In the genomic region with DNA sequence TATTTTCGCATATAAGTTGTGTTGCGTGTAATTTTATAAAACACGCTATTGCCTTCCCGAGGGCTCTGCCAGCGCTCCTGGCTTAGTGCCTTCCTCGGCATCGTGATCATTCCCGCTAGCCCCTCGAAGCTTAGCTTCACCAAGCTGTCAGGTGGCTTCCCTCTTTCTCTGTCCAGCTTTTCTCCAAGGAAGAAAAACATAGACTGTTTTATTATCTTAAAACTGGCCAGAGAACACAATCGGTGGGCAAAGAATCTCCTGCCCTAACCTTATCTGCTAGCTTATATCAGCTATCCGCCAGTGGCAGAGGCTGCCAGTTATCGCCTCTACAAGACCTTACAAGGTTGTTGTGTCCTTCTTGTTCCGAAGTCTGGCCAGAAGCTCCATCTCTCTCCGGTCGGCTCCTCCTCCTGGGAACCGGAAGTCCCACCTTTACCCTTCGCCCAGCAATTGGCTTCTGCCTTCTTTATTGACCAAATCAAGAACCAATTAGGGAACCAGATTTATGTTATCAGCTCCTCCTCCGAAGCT, we compare ENCODE assay signal across 8 mouse cellular contexts. TPM values are rescaled to one million over a fixed set of nuclear protein-coding genes. Genes with fewer than 3 reads are reported as not detected.
DNase-seq lines count a peak whose midpoint lies in the region; ATAC-seq and TF ChIP-seq lines count a peak whose summit lies in the region.

No protein-coding gene starts in this region.

- no peak for TF ChIP-seq CTCF in liver, embryonic 14.5 days (IDR thresholded peaks at IDR 0.05; ENCODE audit: low read depth)
- no peak for TF ChIP-seq CTCF in stomach, postnatal 0 days (IDR thresholded peaks at IDR 0.05; ENCODE audit: low read depth)

- H3K9ac ChIP-seq in heart, embryonic 14.5 days (ENCODE audit: low read length), result peak overlapping the region; percentile 75
- H3K9ac ChIP-seq in liver, embryonic 14.5 days (replicated peaks), result peak overlapping the region; percentile 91
- H3K9ac ChIP-seq in neural tube, embryonic 11.5 days (ENCODE audit: low read length), result peak overlapping the region; percentile 53; the same call in 1 of the 2 replicates
- peak overlapping the region; percentile 66 for H3K9ac ChIP-seq in stomach, postnatal 0 days (ENCODE audit: low read length)

- H3K4me3 ChIP-seq in brown adipose tissue, adult 24 weeks (ENCODE audit: insufficient read depth, low read depth, low read length), result peak overlapping the region; percentile 81
- H3K4me3 ChIP-seq in heart, embryonic 14.5 days (ENCODE audit: control insufficient read depth in 1 of 2, insufficient read depth in 1 of 2, low read depth in 1 of 2, low read length in 2 of 2), result peak overlapping the region; percentile 34 to 48
- peak overlapping the region; percentile 77 to 85 for H3K4me3 ChIP-seq in liver, embryonic 14.5 days (ENCODE audit: insufficient read depth in 1 of 2, low read depth in 2 of 2, low read length in 2 of 2)
- peak overlapping the region; percentile 52 for H3K4me3 ChIP-seq in neural tube, embryonic 11.5 days (ENCODE audit: low read depth, low read length)
- H3K4me3 ChIP-seq in stomach, postnatal 0 days (ENCODE audit: low read depth, low read length), result peak overlapping the region; percentile 45

- no peaks in the 10 kb centered on the region for H3K27me3 ChIP-seq in heart, embryonic 14.5 days (ENCODE audit: control insufficient read depth, insufficient read depth, low read length)
- H3K27me3 ChIP-seq in liver, embryonic 14.5 days (ENCODE audit: control insufficient read depth, insufficient read depth, low read length), result no peaks in the 10 kb centered on the region
- no peaks in the 10 kb centered on the region for H3K27me3 ChIP-seq in neural tube, embryonic 11.5 days (ENCODE audit: control insufficient read depth, insufficient read depth, low read length)
- H3K27me3 ChIP-seq in stomach, postnatal 0 days (ENCODE audit: control insufficient read depth, insufficient read depth, low read length), result no peaks in the 10 kb centered on the region

- TF ChIP-seq EP300 in liver, embryonic 14.5 days (IDR thresholded peaks at IDR 0.05; ENCODE audit: low read depth), result peak; percentile 86
- TF ChIP-seq EP300 in stomach, postnatal 0 days (optimal IDR thresholded peaks at IDR 0.05), result no peak

- peak overlapping the region; percentile 94 for H3K27ac ChIP-seq in brown adipose tissue, adult 24 weeks (replicated peaks; ENCODE audit: low read depth, low read length)
- peak overlapping the region; percentile 97 to 99 for H3K27ac ChIP-seq in heart, embryonic 14.5 days (replicated peaks in 1 of 2; ENCODE audit: control insufficient read depth in 1 of 2, insufficient read depth in 1 of 2, low read depth in 2 of 2, low read length in 2 of 2)
- H3K27ac ChIP-seq in liver, embryonic 14.5 days, result peak overlapping the region; percentile 100
- peak overlapping the region; percentile 77 for H3K27ac ChIP-seq in neural tube, embryonic 11.5 days (ENCODE audit: low read depth, low read length)
- peak overlapping the region; percentile 93 for H3K27ac ChIP-seq in stomach, postnatal 0 days (replicated peaks)

- peak overlapping the region; percentile 84 for H3K4me2 ChIP-seq in heart, embryonic 14.5 days (ENCODE audit: low read length)
- H3K4me2 ChIP-seq in liver, embryonic 14.5 days (ENCODE audit: low read depth), result peak overlapping the region; percentile 96
- H3K4me2 ChIP-seq in neural tube, embryonic 11.5 days (ENCODE audit: low read depth), result peak overlapping the region; percentile 70
- peak overlapping the region; percentile 79 for H3K4me2 ChIP-seq in stomach, postnatal 0 days (replicated peaks; ENCODE audit: low read depth)

- no peaks in the 10 kb centered on the region for H3K9me3 ChIP-seq in heart, embryonic 14.5 days (ENCODE audit: control insufficient read depth, low read length)
- no peaks in the 10 kb centered on the region for H3K9me3 ChIP-seq in liver, embryonic 14.5 days (ENCODE audit: control insufficient read depth, low read length)
- no peaks in the 10 kb centered on the region for H3K9me3 ChIP-seq in neural tube, embryonic 11.5 days (ENCODE audit: control insufficient read depth, low read length)
- H3K9me3 ChIP-seq in stomach, postnatal 0 days (ENCODE audit: control insufficient read depth, low read length), result no peaks in the 10 kb centered on the region

- no peaks in the 10 kb centered on the region for H3K36me3 ChIP-seq in heart, embryonic 14.5 days (ENCODE audit: control insufficient read depth, insufficient read depth, low read length)
- H3K36me3 ChIP-seq in liver, embryonic 14.5 days (replicated peaks; ENCODE audit: control insufficient read depth, insufficient read depth, low read depth), result no peaks in the 10 kb centered on the region
- no peaks in the 10 kb centered on the region for H3K36me3 ChIP-seq in neural tube, embryonic 11.5 days (ENCODE audit: control insufficient read depth, insufficient read depth, low read length)
- no peaks in the 10 kb centered on the region for H3K36me3 ChIP-seq in stomach, postnatal 0 days (ENCODE audit: control insufficient read depth, insufficient read depth, low read length)

- H3K4me1 ChIP-seq in brown adipose tissue, adult 24 weeks (ENCODE audit: control insufficient read depth, insufficient read depth, insufficient read length, low read length), result 0 out of 2 replicates have a peak, but pooled peaks cover 3% of the 10 kb centered on the region
- H3K4me1 ChIP-seq in heart, embryonic 14.5 days (ENCODE audit: control insufficient read depth in 2 of 2, insufficient read depth in 2 of 2, low read length in 2 of 2), result peaks cover 4 to 25% of the 10 kb centered on the region in 2 experiments
- H3K4me1 ChIP-seq in liver, embryonic 14.5 days (replicated peaks; ENCODE audit: control insufficient read depth in 2 of 2, insufficient read depth in 2 of 2, low read length in 1 of 2), result peaks cover 18 to 31% of the 10 kb centered on the region in 2 experiments
- H3K4me1 ChIP-seq in neural tube, embryonic 11.5 days (ENCODE audit: control insufficient read depth, insufficient read depth, low read length), result peaks cover 15% of the 10 kb centered on the region; the same call in 1 of the 2 replicates
- H3K4me1 ChIP-seq in stomach, postnatal 0 days (replicated peaks; ENCODE audit: control insufficient read depth, insufficient read depth), result no peaks in the 10 kb centered on the region

- peak; percentile 91 for DNase-seq in CD4-positive, CD25-positive, alpha-beta regulatory T cell, adult 2 months (ENCODE audit: low read depth, low spot score)
- DNase-seq in fibroblast of lung, adult 2 months (ENCODE audit: low read depth), result peak; percentile 85
- DNase-seq in kidney, postnatal 25 days, result peak; percentile 91 to 95
- peak; percentile 94 to 95 (median 94) for DNase-seq in liver, embryonic 14.5 days (ENCODE audit: low read depth in 3 of 3, low spot score in 3 of 3)
- peak; percentile 83 for DNase-seq in neural tube, embryonic 11.5 days (ENCODE audit: low spot score)
- DNase-seq in stomach, postnatal 0 days (ENCODE audit: low spot score), result peak; percentile 91

- ATAC-seq in heart, embryonic 14.5 days (ENCODE audit: insufficient number of reproducible peaks, insufficient read depth, low FRiP score, low read depth), result peak; percentile 45; the same call in 1 of the 2 replicates
- ATAC-seq in liver, embryonic 14.5 days (ENCODE audit: insufficient read depth), result peak; percentile 73
- ATAC-seq in neural tube, embryonic 11.5 days (ENCODE audit: insufficient read depth, low FRiP score, low TSS enrichment), result no peak
- peak; percentile 78 for ATAC-seq in stomach, postnatal 0 days (ENCODE audit: low FRiP score, low TSS enrichment)

- 1% methylated on average over 18 of the region's 18 CpGs for WGBS in heart, embryonic 14.5 days
- WGBS in liver, embryonic 14.5 days (ENCODE audit: insufficient replicate concordance), result under 1% methylated on average over 18 of the region's 18 CpGs
- under 1% methylated on average over 18 of the region's 18 CpGs for WGBS in neural tube, embryonic 11.5 days
- WGBS in stomach, postnatal 0 days, result under 1% methylated on average over 18 of the region's 18 CpGs

RNA-seq across cellular contexts. Expression of gene Ctc1, which starts 3.6 kb away (rescaled TPM):
- 6.2 and 11.8 TPM in 2 replicates for polyA plus RNA-seq in brown adipose tissue, adult 24 weeks (2012; ENCODE audit: insufficient read depth, insufficient read length, missing spikeins)
- polyA plus RNA-seq in heart, embryonic 14.5 days (2014; fragmentation: Nextera tagmentation; extraction: Ambion mirVana), result 38.8 and 43.8 TPM in 2 replicates
- 21.9 and 23.9 TPM in 2 replicates for polyA plus RNA-seq in liver, embryonic 14.5 days (2012; rRNA removed)
- 15.2 and 17.5 TPM in 2 replicates for polyA plus RNA-seq in liver, embryonic 14.5 days (2014; fragmentation: Nextera tagmentation; extraction: Ambion mirVana)
- 68.0 and 76.0 TPM in 2 replicates for polyA plus RNA-seq in neural tube, embryonic 11.5 days (2014; fragmentation: Nextera tagmentation; extraction: Ambion mirVana)
- polyA plus RNA-seq in stomach, postnatal 0 days (2015; fragmentation: Nextera tagmentation; extraction: Ambion mirVana), result 11.1 and 11.5 TPM in 2 replicates

RNA-seq across cellular contexts. Expression of gene Pfas, which starts 3.9 kb away (rescaled TPM):
- polyA plus RNA-seq in brown adipose tissue, adult 24 weeks (2012; ENCODE audit: insufficient read depth, insufficient read length, missing spikeins), result 7.8 and 11.1 TPM in 2 replicates
- 14.3 and 16.5 TPM in 2 replicates for polyA plus RNA-seq in heart, embryonic 14.5 days (2014; fragmentation: Nextera tagmentation; extraction: Ambion mirVana)
- polyA plus RNA-seq in liver, embryonic 14.5 days (2012; rRNA removed), result 11.0 and 11.4 TPM in 2 replicates
- 15.1 and 17.2 TPM in 2 replicates for polyA plus RNA-seq in liver, embryonic 14.5 days (2014; fragmentation: Nextera tagmentation; extraction: Ambion mirVana)
- 30.7 and 34.9 TPM in 2 replicates for polyA plus RNA-seq in neural tube, embryonic 11.5 days (2014; fragmentation: Nextera tagmentation; extraction: Ambion mirVana)
- polyA plus RNA-seq in stomach, postnatal 0 days (2015; fragmentation: Nextera tagmentation; extraction: Ambion mirVana), result 7.4 and 8.0 TPM in 2 replicates

RNA-seq across cellular contexts. Expression of gene Aurkb, which starts 33.3 kb away (rescaled TPM):
- polyA plus RNA-seq in brown adipose tissue, adult 24 weeks (2012; ENCODE audit: insufficient read depth, insufficient read length, missing spikeins), result 0.79 TPM in 1 of 2 replicates, not detected in the other
- polyA plus RNA-seq in heart, embryonic 14.5 days (2014; fragmentation: Nextera tagmentation; extraction: Ambion mirVana), result 61.7 and 64.8 TPM in 2 replicates
- 65.6 and 78.6 TPM in 2 replicates for polyA plus RNA-seq in liver, embryonic 14.5 days (2012; rRNA removed)
- 90.8 and 94.3 TPM in 2 replicates for polyA plus RNA-seq in liver, embryonic 14.5 days (2014; fragmentation: Nextera tagmentation; extraction: Ambion mirVana)
- polyA plus RNA-seq in neural tube, embryonic 11.5 days (2014; fragmentation: Nextera tagmentation; extraction: Ambion mirVana), result 154 and 155 TPM in 2 replicates
- 24.7 and 34.0 TPM in 2 replicates for polyA plus RNA-seq in stomach, postnatal 0 days (2015; fragmentation: Nextera tagmentation; extraction: Ambion mirVana)

RNA-seq across cellular contexts. Expression of gene Rangrf, which starts 37.2 kb away (rescaled TPM):
- polyA plus RNA-seq in brown adipose tissue, adult 24 weeks (2012; ENCODE audit: insufficient read depth, insufficient read length, missing spikeins), result 9.0 and 12.7 TPM in 2 replicates
- 68.8 and 71.8 TPM in 2 replicates for polyA plus RNA-seq in heart, embryonic 14.5 days (2014; fragmentation: Nextera tagmentation; extraction: Ambion mirVana)
- 20.5 and 23.0 TPM in 2 replicates for polyA plus RNA-seq in liver, embryonic 14.5 days (2012; rRNA removed)
- polyA plus RNA-seq in liver, embryonic 14.5 days (2014; fragmentation: Nextera tagmentation; extraction: Ambion mirVana), result 29.2 and 31.2 TPM in 2 replicates
- 60.4 and 62.5 TPM in 2 replicates for polyA plus RNA-seq in neural tube, embryonic 11.5 days (2014; fragmentation: Nextera tagmentation; extraction: Ambion mirVana)
- 34.8 and 35.1 TPM in 2 replicates for polyA plus RNA-seq in stomach, postnatal 0 days (2015; fragmentation: Nextera tagmentation; extraction: Ambion mirVana)

RNA-seq across cellular contexts. Expression of gene Slc25a35, which starts 44.2 kb away (rescaled TPM):
- polyA plus RNA-seq in brown adipose tissue, adult 24 weeks (2012; ENCODE audit: insufficient read depth, insufficient read length, missing spikeins), result 170 and 220 TPM in 2 replicates
- 1.1 and 1.2 TPM in 2 replicates for polyA plus RNA-seq in heart, embryonic 14.5 days (2014; fragmentation: Nextera tagmentation; extraction: Ambion mirVana)
- polyA plus RNA-seq in liver, embryonic 14.5 days (2012; rRNA removed), result 0.58 and 0.59 TPM in 2 replicates
- polyA plus RNA-seq in liver, embryonic 14.5 days (2014; fragmentation: Nextera tagmentation; extraction: Ambion mirVana), result 0.13 and 0.51 TPM in 2 replicates
- 1.4 and 2.1 TPM in 2 replicates for polyA plus RNA-seq in neural tube, embryonic 11.5 days (2014; fragmentation: Nextera tagmentation; extraction: Ambion mirVana)
- polyA plus RNA-seq in stomach, postnatal 0 days (2015; fragmentation: Nextera tagmentation; extraction: Ambion mirVana), result 4.9 and 5.8 TPM in 2 replicates

Comparison
In these comparisons a context has a peak if more than half of its experiments do, and no peak if none do; other contexts are left out.
1. RNA of gene Aurkb, which starts 33.3 kb away (polyA plus RNA-seq): 154 to 155 TPM in neural tube, embryonic 11.5 days, 65.6 to 94.3 TPM in liver, embryonic 14.5 days, 61.7 to 64.8 TPM in heart, embryonic 14.5 days and 24.7 to 34.0 TPM in stomach, postnatal 0 days; 0.79 TPM in brown adipose tissue, adult 24 weeks; every median in the first group is over 10 times any median in the second.
2. Peak in every context shown above with its lines, with median percentiles within 50 percentile points of each other: DNase-seq, H3K27ac ChIP-seq, H3K4me3 ChIP-seq, H3K4me2 ChIP-seq and H3K9ac ChIP-seq.